Mouse (Mus musculus) cortical plate, adult 2 months (tissue): Measurements from ENCODE around the gene Ak4.

ENCODE experiments used
- CTCF ChIP-seq: fragments of 200-500 bp; IDR thresholded peaks from 2 replicates; pipeline ENCODE4 v1.5.1; 2011; ENCODE audit warnings: mild to moderate bottlenecking, control low read depth, low read length; ENCODE audit not compliant: insufficient read depth; ENCODE audit errors: extremely low read depth
- POLR2A ChIP-seq: fragments of 200-500 bp; IDR thresholded peaks from 2 replicates; pipeline ENCODE4 v1.6.1; 2011; ENCODE audit warnings: mild to moderate bottlenecking, low read length, control low read depth; ENCODE audit not compliant: insufficient read depth; ENCODE audit errors: extremely low read depth

- no peak for TF ChIP-seq POLR2A
- TF ChIP-seq CTCF: peak; percentile 58
Observed at GRCm38 (mm10) chr4:101392229-101392628, 26.8 kb upstream of the Ak4 start.
